Mouse (Mus musculus) cerebellum, postnatal 14 days (tissue): ENCODE measurements around the gene Alkbh4.
A peak's percentile ranks its signal among the peaks of the same experiment; 100 is the strongest.

ENCODE experiments used
- DNase-seq, 2 experiments: peaks; one replicate each; pipeline ENCODE4 v3.0.0; 2021; ENCODE audit warnings: mixed read lengths in 2 of 2

Gene Alkbh4

DNA sequence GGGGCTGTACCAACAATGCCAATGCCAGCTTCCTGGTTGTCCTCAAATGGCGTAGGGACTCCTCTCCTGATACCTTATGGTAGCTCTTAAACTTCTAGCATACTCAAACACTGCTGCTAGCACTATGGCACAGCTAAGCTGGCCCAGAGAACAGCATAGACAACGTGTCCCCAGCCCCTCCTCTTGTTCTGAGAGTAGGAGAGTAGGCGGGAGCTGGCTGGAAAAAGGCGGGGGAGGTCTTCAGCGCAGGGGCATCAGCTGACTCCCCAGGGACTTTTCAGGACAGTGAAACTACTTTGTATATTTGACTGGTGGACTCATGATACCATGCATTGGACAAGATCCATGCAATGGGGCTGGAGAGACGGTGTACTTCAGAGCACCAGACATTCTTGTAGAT, 46.1 kb downstream of the Alkbh4 start:
- DNase-seq, result no peak

- DNase-seq, result no peak
These were observed 46.9 kb downstream of the Alkbh4 start for GRCm38 (mm10) chr5:136182830-136183229.

- DNase-seq, result no peak
These were observed 47.8 kb downstream of the Alkbh4 start for GRCm38 (mm10) chr5:136183766-136184165.

DNA sequence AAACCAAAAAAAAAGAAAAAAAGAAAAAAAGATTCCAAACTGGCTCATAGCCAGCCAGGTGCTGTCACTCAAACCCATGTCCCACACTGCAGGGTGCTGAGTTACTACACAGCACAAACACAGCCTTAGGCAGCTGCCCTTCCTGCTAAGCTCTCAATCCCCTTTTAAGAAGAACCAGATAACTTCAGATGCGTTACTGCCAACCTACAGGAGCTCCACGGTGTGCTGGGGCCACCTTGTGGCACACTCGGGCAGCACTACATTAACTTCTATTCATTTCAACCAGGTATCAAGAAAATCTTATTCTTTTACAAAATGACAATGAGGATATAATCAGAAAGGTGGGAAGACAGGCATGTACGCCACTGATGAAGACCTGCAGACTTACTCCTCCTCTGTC, 50.8 kb downstream of the Alkbh4 start:
- DNase-seq, result peak; percentile 76
